Mouse (Mus musculus): ENCODE measurements around the gene Klk1b26. TPM values are rescaled to one million over a fixed set of nuclear protein-coding genes. Genes with fewer than 3 reads are reported as not detected.
"Not testable (repeated sequence)": the region's sequence is repeated elsewhere in the genome, so short reads cannot be mapped to it uniquely, and the experiment has no call there.

Gene Klk1b26
- polyA plus RNA-seq (2016; fragmentation: Nextera tagmentation; extraction: Ambion mirVana) = not detected in 2 replicates

GRCm38 (mm10) chr7:44011868-44012267, at the start of gene Klk1b26:
Klk1b26 (plus strand) TSS chr7:44012168.
- H3K36me3 ChIP-seq; H3K27me3 ChIP-seq; H3K9ac ChIP-seq; H3K4me2 ChIP-seq (replicated peaks); H3K4me3 ChIP-seq; H3K9me3 ChIP-seq; H3K4me1 ChIP-seq; H3K27ac ChIP-seq; ATAC-seq (ENCODE audit: insufficient number of reproducible peaks, insufficient read depth, low FRiP score, low TSS enrichment): not testable (repeated sequence)

- Histone ChIP-seq H3K9me3 (no peaks in the 10 kb centered on the region), H3K4me2 (replicated peaks) (no peak within 1 kb of the TSS), H3K4me1 (no peaks in the 10 kb centered on the region), H3K27me3 (no peaks in the 10 kb centered on the region), H3K27ac (no peak within 1 kb of the TSS), H3K4me3 (no peak within 1 kb of the TSS), H3K9ac (no peak within 1 kb of the TSS), H3K36me3 (no peaks in the 10 kb centered on the region)
- 70% methylated on average over 3 of the region's 3 CpGs for WGBS
- no peak for ATAC-seq (ENCODE audit: insufficient number of reproducible peaks, insufficient read depth, low FRiP score, low TSS enrichment)
Measured at GRCm38 (mm10) chr7:43966451-43966850, 45.5 kb upstream of the Klk1b26 start, which contains the start of gene Klk1b1. Klk1b1 (plus strand) TSS chr7:43966751.

DNA sequence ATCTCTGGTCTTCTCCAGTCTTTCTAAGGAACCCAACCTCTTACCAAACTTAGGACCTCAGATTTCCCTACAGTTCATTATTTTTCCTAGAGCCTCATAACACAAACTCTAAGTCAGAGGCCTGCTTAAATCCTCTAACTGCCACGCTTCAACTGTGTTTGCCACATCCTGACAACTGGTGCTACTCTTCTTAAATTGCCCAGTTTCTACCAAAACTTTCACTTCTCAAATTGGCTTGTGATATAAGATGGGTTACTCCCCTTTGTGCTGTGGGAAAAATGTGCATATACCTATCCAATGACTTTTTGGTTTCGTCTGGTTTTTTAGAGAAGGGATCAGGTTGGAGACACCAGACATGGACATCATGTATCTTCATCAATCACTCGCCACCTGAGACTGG, 44.9 kb upstream of the Klk1b26 start:
- H3K4me1 ChIP-seq = no peaks in the 10 kb centered on the region
- WGBS = 80% methylated on average over 3 of the region's 3 CpGs
- no peak overlapping the region for H3K27ac ChIP-seq
- no peaks in the 10 kb centered on the region for H3K36me3 ChIP-seq
- no peaks in the 10 kb centered on the region for H3K9me3 ChIP-seq
- no peak overlapping the region for H3K4me3 ChIP-seq
- no peaks in the 10 kb centered on the region for H3K27me3 ChIP-seq
- H3K9ac ChIP-seq = no peak overlapping the region
- no peak overlapping the region for H3K4me2 ChIP-seq (replicated peaks)
- ATAC-seq (ENCODE audit: insufficient number of reproducible peaks, insufficient read depth, low FRiP score, low TSS enrichment) = no peak

DNA sequence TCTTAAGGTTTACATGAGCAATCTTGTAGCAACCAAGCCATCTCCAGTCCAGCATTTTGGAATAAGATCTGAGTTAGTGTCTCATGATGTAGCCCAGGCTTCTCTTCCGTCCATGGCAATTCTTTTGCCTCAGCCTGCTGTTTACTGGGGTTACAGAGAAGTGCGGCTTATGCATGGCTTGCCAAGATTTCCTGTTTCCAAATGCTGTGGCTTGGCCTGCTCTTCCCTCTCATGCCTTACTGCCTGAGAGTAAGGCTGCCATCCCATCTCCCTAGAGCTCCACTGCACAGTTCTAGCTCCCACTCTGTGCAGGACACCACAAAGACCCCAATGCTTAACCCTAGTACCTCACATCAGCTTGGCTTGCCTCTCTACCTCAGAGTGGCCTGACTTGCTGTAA, 44.4 kb upstream of the Klk1b26 start:
- Histone ChIP-seq H3K27me3 (no peaks in the 10 kb centered on the region), H3K9ac (no peak overlapping the region), H3K9me3 (no peaks in the 10 kb centered on the region), H3K36me3 (no peaks in the 10 kb centered on the region), H3K4me3 (no peak overlapping the region), H3K27ac (no peak overlapping the region), H3K4me1 (no peaks in the 10 kb centered on the region), H3K4me2 (replicated peaks) (no peak overlapping the region)
- ATAC-seq (ENCODE audit: insufficient number of reproducible peaks, insufficient read depth, low FRiP score, low TSS enrichment) = no peak
- 82% methylated on average over 2 of the region's 2 CpGs for WGBS

- ATAC-seq (ENCODE audit: insufficient number of reproducible peaks, insufficient read depth, low FRiP score, low TSS enrichment); H3K4me1 ChIP-seq; H3K27me3 ChIP-seq; H3K9me3 ChIP-seq; H3K27ac ChIP-seq; H3K9ac ChIP-seq; H3K4me2 ChIP-seq (replicated peaks); H3K4me3 ChIP-seq; H3K36me3 ChIP-seq: not testable (repeated sequence)
- 65% methylated on average over 1 of the region's 1 CpGs for WGBS
Measured at GRCm38 (mm10) chr7:43975761-43976160, 36.2 kb upstream of the Klk1b26 start, which contains the start of gene Klk1b9. Klk1b9 (plus strand) TSS chr7:43976061.

GRCm38 (mm10) chr7:43985657-43986056, 26.3 kb upstream of the Klk1b26 start:
- H3K9ac ChIP-seq = no peak overlapping the region
- no peaks in the 10 kb centered on the region for H3K9me3 ChIP-seq
- no peak overlapping the region for H3K27ac ChIP-seq
- H3K36me3 ChIP-seq = no peaks in the 10 kb centered on the region
- H3K27me3 ChIP-seq = no peaks in the 10 kb centered on the region
- no peak overlapping the region for H3K4me3 ChIP-seq
- H3K4me2 ChIP-seq (replicated peaks) = no peak overlapping the region
- H3K4me1 ChIP-seq = no peaks in the 10 kb centered on the region
- ATAC-seq (ENCODE audit: insufficient number of reproducible peaks, insufficient read depth, low FRiP score, low TSS enrichment) = no peak

GRCm38 (mm10) chr7:43994821-43995220, 17.1 kb upstream of the Klk1b26 start:
- not testable (repeated sequence) for H3K4me3 ChIP-seq; H3K9me3 ChIP-seq; H3K36me3 ChIP-seq; H3K4me2 ChIP-seq (replicated peaks); H3K9ac ChIP-seq; H3K27me3 ChIP-seq; ATAC-seq (ENCODE audit: insufficient number of reproducible peaks, insufficient read depth, low FRiP score, low TSS enrichment); H3K27ac ChIP-seq; H3K4me1 ChIP-seq
- 69% methylated on average over 1 of the region's 1 CpGs for WGBS

- H3K4me3 ChIP-seq; ATAC-seq (ENCODE audit: insufficient number of reproducible peaks, insufficient read depth, low FRiP score, low TSS enrichment): not testable (repeated sequence)
- WGBS = 82% methylated on average over 4 of the region's 4 CpGs
Measured at GRCm38 (mm10) chr7:43995577-43995976, 16.4 kb upstream of the Klk1b26 start, which contains the start of gene Klk1b11. Klk1b11 (plus strand) TSS chr7:43995877.

GRCm38 (mm10) chr7:44004847-44005246, 7.1 kb upstream of the Klk1b26 start:
- Histone ChIP-seq H3K36me3 (no peaks in the 10 kb centered on the region), H3K27ac (no peak overlapping the region), H3K4me1 (no peaks in the 10 kb centered on the region), H3K9ac (no peak overlapping the region), H3K4me3 (no peak overlapping the region), H3K9me3 (no peaks in the 10 kb centered on the region), H3K27me3 (no peaks in the 10 kb centered on the region), H3K4me2 (replicated peaks) (no peak overlapping the region)
- no peak for ATAC-seq (ENCODE audit: insufficient number of reproducible peaks, insufficient read depth, low FRiP score, low TSS enrichment)

More at GRCm38 (mm10) chr7:43995577-43995976, 16.4 kb upstream of the Klk1b26 start, which contains the start of gene Klk1b11:
- not testable (repeated sequence) for H3K4me1 ChIP-seq; H3K27me3 ChIP-seq; H3K4me2 ChIP-seq (replicated peaks); H3K36me3 ChIP-seq; H3K9me3 ChIP-seq; H3K9ac ChIP-seq; H3K27ac ChIP-seq

DNA sequence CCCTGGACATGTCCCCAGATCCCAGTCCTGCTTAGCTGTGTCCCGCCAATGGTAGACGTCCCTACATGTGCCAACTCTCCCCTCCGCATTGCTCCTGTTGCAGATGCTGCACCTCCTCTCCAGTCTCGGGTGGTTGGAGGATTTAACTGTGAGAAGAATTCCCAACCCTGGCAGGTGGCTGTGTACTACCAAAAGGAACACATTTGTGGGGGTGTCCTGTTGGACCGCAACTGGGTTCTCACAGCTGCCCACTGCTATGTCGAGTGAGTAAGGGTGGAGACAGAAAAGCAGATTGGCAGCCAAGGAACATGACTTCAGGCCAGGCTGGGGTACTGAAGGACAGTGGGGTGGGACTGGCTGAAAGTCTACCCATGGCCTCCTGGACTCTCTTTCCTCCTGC, 2.7 kb downstream of the Klk1b26 start:
- 81% methylated on average over 6 of the region's 6 CpGs for WGBS
- H3K4me3 ChIP-seq; H3K4me2 ChIP-seq (replicated peaks); H3K27me3 ChIP-seq; H3K4me1 ChIP-seq; H3K36me3 ChIP-seq; H3K27ac ChIP-seq; H3K9me3 ChIP-seq; ATAC-seq (ENCODE audit: insufficient number of reproducible peaks, insufficient read depth, low FRiP score, low TSS enrichment); H3K9ac ChIP-seq: not testable (repeated sequence)

- no peak for ATAC-seq (ENCODE audit: insufficient number of reproducible peaks, insufficient read depth, low FRiP score, low TSS enrichment)
- H3K9me3 ChIP-seq = no peaks in the 10 kb centered on the region
- H3K9ac ChIP-seq = no peak overlapping the region
- 81% methylated on average over 5 of the region's 5 CpGs for WGBS
- H3K27me3 ChIP-seq = no peaks in the 10 kb centered on the region
- no peak overlapping the region for H3K27ac ChIP-seq
- no peaks in the 10 kb centered on the region for H3K4me1 ChIP-seq
- no peak overlapping the region for H3K4me3 ChIP-seq
- no peaks in the 10 kb centered on the region for H3K36me3 ChIP-seq
- H3K4me2 ChIP-seq (replicated peaks) = no peak overlapping the region
Measured at GRCm38 (mm10) chr7:44015071-44015470, 3.1 kb downstream of the Klk1b26 start.

GRCm38 (mm10) chr7:44051990-44052389, 40.0 kb downstream of the Klk1b26 start, which contains the start of gene Klk1b27:
Klk1b27 (plus strand) TSS chr7:44052290.
- H3K27me3 ChIP-seq; ATAC-seq (ENCODE audit: insufficient number of reproducible peaks, insufficient read depth, low FRiP score, low TSS enrichment); H3K4me1 ChIP-seq; H3K4me2 ChIP-seq (replicated peaks); H3K4me3 ChIP-seq; H3K36me3 ChIP-seq; H3K9me3 ChIP-seq; H3K9ac ChIP-seq; H3K27ac ChIP-seq: not testable (repeated sequence)
- 77% methylated on average over 3 of the region's 3 CpGs for WGBS
